Mouse (Mus musculus) hindbrain, postnatal 0 days (tissue): ENCODE results near the gene Defa23. TPM values are rescaled to one million over a fixed set of nuclear protein-coding genes. Genes with fewer than 3 reads are reported as not detected.
"Not testable (repeated sequence)": the region's sequence is repeated elsewhere in the genome, so short reads cannot be mapped to it uniquely, and the experiment has no call there.

ENCODE experiments used
- ATAC-seq: fragments of 200-750 bp; cut with Nextera tagmentation; 2 replicates; pipeline ENCODE4 v1.8.0; 2017; ENCODE audit warnings: mild to moderate bottlenecking, moderate TSS enrichment, moderate library complexity
- DNase-seq: peaks from one replicate; pipeline ENCODE4 v3.0.0-alpha.2; 2015; ENCODE audit warnings: low spot score
- H3K27ac ChIP-seq: fragments of 300-500 bp; sonication (generic); 2 replicates; pipeline ENCODE4 v1.5.1; 2014; ENCODE audit warnings: mild to moderate bottlenecking
- H3K27me3 ChIP-seq: fragments of 300-500 bp; sonication (generic); 2 replicates; pipeline ENCODE4 v1.6.1; 2014; ENCODE audit warnings: low read length, mixed read lengths; ENCODE audit not compliant: insufficient read depth
- H3K36me3 ChIP-seq: fragments of 300-500 bp; sonication (generic); 2 replicates; pipeline ENCODE4 v1.6.1; 2014; ENCODE audit warnings: low read length, mixed read lengths; ENCODE audit not compliant: insufficient read depth
- H3K4me1 ChIP-seq: fragments of 300-500 bp; sonication (generic); 2 replicates; pipeline ENCODE4 v1.6.1; 2014; ENCODE audit warnings: antibody characterized with exemption, low read length, mixed read lengths; ENCODE audit not compliant: insufficient read depth
- H3K4me2 ChIP-seq: fragments of 300-500 bp; sonication (generic); 2 replicates; pipeline ENCODE4 v1.6.1; 2014; ENCODE audit warnings: low read depth, mild to moderate bottlenecking, low read length, moderate library complexity, mixed read lengths
- H3K4me3 ChIP-seq: fragments of 300-500 bp; sonication (generic); 2 replicates; pipeline ENCODE4 v1.5.1; 2014; ENCODE audit warnings: low read length
- H3K9ac ChIP-seq: fragments of 300-500 bp; sonication (generic); replicated peaks from 2 replicates; pipeline ENCODE4 v1.6.1; 2014; ENCODE audit warnings: mild to moderate bottlenecking, low read length, moderate library complexity, mixed read lengths
- H3K9me3 ChIP-seq: fragments of 300-500 bp; sonication (generic); 2 replicates; pipeline ENCODE4 v1.6.1; 2016; ENCODE audit warnings: low read length, mixed read lengths
- CTCF ChIP-seq: IDR thresholded peaks from 2 replicates; pipeline ENCODE4 v1.5.1; 2016; ENCODE audit warnings: antibody characterized with exemption, control low read depth, low read depth
- WGBS: fragments of 180-500 bp; shearing (Covaris S2); extraction: QIAGEN DNeasy Blood & Tissue Kit; methylation state at CpG from one replicate; pipeline ENCODE4 v1.1.7; 2014; 5-methylcytosine and 5-hydroxymethylcytosine counted together
- polyA plus RNA-seq: library from polyadenylated mRNA; unstranded; fragments of >200 nt; fragmentation: Nextera tagmentation; extraction: Ambion mirVana; gene quantifications from 2 replicates; pipeline ENCODE4 v1.2.1, GENCODE M21; 2015
- total RNA-seq: library from RNA; depleted of rRNA; stranded (reverse); fragments of >200 nt; gene quantifications from 2 replicates; pipeline ENCODE4 v1.2.3, GENCODE M21; 2014; rRNA removed

The Defa23 gene
- total and polyA plus RNA-seq, 2 experiments from 2014 or later: not detected

DNA sequence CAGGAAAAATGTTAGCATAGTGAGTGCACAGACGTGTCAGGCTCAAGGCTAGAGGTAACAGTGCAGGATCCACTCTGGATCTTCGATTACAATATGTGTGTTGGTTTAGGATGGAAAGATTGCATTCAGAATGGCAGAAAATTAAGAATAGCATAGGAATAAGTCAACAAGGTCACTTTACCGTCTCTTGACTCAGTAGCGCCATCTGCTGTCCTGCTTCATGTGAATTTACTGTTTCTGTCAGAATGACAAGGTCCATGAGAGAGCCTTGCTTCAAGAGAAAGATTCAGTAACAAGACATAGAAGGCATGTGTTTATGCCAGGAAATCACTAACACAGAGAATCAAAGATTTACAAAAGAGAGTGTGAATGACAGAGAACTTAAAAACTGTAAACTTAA lies 38.3 kb downstream of the Defa23 start:
- H3K4me2 ChIP-seq: no peak overlapping the region
- TF ChIP-seq CTCF: no peak
- DNase-seq (no peak), ATAC-seq (no peak)
- 49% methylated on average over 4 of the region's 4 CpGs for WGBS
- H3K27ac ChIP-seq: no peak overlapping the region
- H3K9me3 ChIP-seq: no peaks in the 10 kb centered on the region
- H3K4me3 ChIP-seq: no peak overlapping the region
- H3K9ac ChIP-seq: no peak overlapping the region
- H3K27me3 ChIP-seq: no peaks in the 10 kb centered on the region
- H3K4me1 ChIP-seq: no peaks in the 10 kb centered on the region
- no peaks in the 10 kb centered on the region for H3K36me3 ChIP-seq

DNA sequence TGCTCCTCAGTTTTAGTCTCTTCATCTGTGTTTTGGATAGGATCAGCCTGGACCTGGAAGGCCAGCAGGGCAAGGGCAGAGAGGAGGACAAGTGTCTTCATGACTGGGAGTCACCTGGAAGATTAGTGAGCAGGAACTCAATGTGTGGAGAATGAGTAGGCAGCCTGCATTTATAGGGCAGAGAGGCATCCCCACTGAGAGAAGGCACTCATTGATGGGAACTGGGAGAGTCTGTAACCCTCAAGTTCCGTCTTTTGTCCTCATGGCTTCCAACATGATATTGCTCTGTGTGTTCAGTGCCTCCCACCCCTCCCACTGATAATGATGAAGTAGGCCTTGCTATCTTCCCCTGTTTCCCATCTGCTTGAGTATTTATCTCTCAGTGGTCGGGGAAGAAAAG lies 41.1 kb downstream of the Defa23 start, which contains the start of gene Gm14851:
Gene Gm14851 (minus strand): TSS at position 101 of the 400 bp plus-strand sequence.
- ATAC-seq, H3K9me3 ChIP-seq, H3K36me3 ChIP-seq, H3K27ac ChIP-seq, H3K4me2 ChIP-seq, H3K4me3 ChIP-seq, H3K4me1 ChIP-seq, DNase-seq, H3K27me3 ChIP-seq, H3K9ac ChIP-seq: not testable (repeated sequence)
- WGBS: 83% methylated on average over 1 of the region's 2 CpGs

Other genes starting within 250 kb of the Defa23 start
- not detected in 2 replicates for gene Defb33, start 162.4 kb upstream of the Defa23 start, total RNA-seq
- gene Defb33, start 162.4 kb upstream of the Defa23 start, polyA plus RNA-seq: not detected in 2 replicates
- not detected in 2 replicates for gene Gm15056, start 152.4 kb upstream of the Defa23 start, total RNA-seq
- gene Gm15056, start 152.4 kb upstream of the Defa23 start, polyA plus RNA-seq: not detected in 2 replicates
- not detected in 2 replicates for gene Gm6040, start 133.0 kb upstream of the Defa23 start, total RNA-seq
- gene Gm6040, start 133.0 kb upstream of the Defa23 start, polyA plus RNA-seq: not detected in 2 replicates
- not detected in 2 replicates for gene AY761185, start 110.3 kb upstream of the Defa23 start, total RNA-seq
- gene AY761185, start 110.3 kb upstream of the Defa23 start, polyA plus RNA-seq: not detected in 2 replicates
- gene Defa21, start 29.5 kb upstream of the Defa23 start, total RNA-seq: not detected in 2 replicates
- not detected in 2 replicates for gene Defa21, start 29.5 kb upstream of the Defa23 start, polyA plus RNA-seq
- gene Defa35, start 10.0 kb downstream of the Defa23 start, total RNA-seq: not detected in 2 replicates
- not detected in 2 replicates for gene Defa35, start 10.0 kb downstream of the Defa23 start, polyA plus RNA-seq
- not detected in 2 replicates for gene Defa25, start 29.4 kb downstream of the Defa23 start, total RNA-seq
- gene Defa25, start 29.4 kb downstream of the Defa23 start, polyA plus RNA-seq: not detected in 2 replicates
- not detected in 2 replicates for gene Gm14851, start 41.0 kb downstream of the Defa23 start, total RNA-seq
- gene Gm14851, start 41.0 kb downstream of the Defa23 start, polyA plus RNA-seq: not detected in 2 replicates
- not detected in 2 replicates for gene Defa30, start 79.6 kb downstream of the Defa23 start, total RNA-seq
- gene Defa30, start 79.6 kb downstream of the Defa23 start, polyA plus RNA-seq: not detected in 2 replicates
- not detected in 2 replicates for gene Defa22, start 107.2 kb downstream of the Defa23 start, total RNA-seq
- not detected in 2 replicates for gene Defa22, start 107.2 kb downstream of the Defa23 start, polyA plus RNA-seq
- gene Defa31, start 136.6 kb downstream of the Defa23 start, total RNA-seq: not detected in 2 replicates
- not detected in 2 replicates for gene Defa31, start 136.6 kb downstream of the Defa23 start, polyA plus RNA-seq
- not detected in 2 replicates for gene Gm15293, start 146.5 kb downstream of the Defa23 start, total RNA-seq
- gene Gm15293, start 146.5 kb downstream of the Defa23 start, polyA plus RNA-seq: not detected in 2 replicates
- gene Gm15292, start 194.7 kb downstream of the Defa23 start, total RNA-seq: not detected in 2 replicates
- not detected in 2 replicates for gene Gm15292, start 194.7 kb downstream of the Defa23 start, polyA plus RNA-seq